Comparison of ENCODE assay signal across 8 mouse cellular contexts in genomic region chr4:108619165-108619564, GRCm38 (mm10). TPM values are rescaled to one million over a fixed set of nuclear protein-coding genes. Genes with fewer than 3 reads are reported as not detected.
DNase-seq lines count a peak whose midpoint lies in the region; ATAC-seq and TF ChIP-seq lines count a peak whose summit lies in the region.

No protein-coding gene starts in this region.

- H3K9me3 ChIP-seq in heart, embryonic 12.5 days (replicated peaks), result no peaks in the 10 kb centered on the region
- H3K9me3 ChIP-seq in CH12.LX (replicated peaks; ENCODE audit: low read length), result no peaks in the 10 kb centered on the region
- no peaks in the 10 kb centered on the region for H3K9me3 ChIP-seq in embryonic facial prominence, embryonic 12.5 days
- H3K9me3 ChIP-seq in hindbrain, embryonic 14.5 days (ENCODE audit: control insufficient read depth, low read length), result no peaks in the 10 kb centered on the region
- no peaks in the 10 kb centered on the region for H3K9me3 ChIP-seq in lung, embryonic 16.5 days (ENCODE audit: control insufficient read depth, low read length)

- in situ Hi-C loops in CH12.LX (cut with MboI; ENCODE audit: low pct_ligation_motif_present, low pct_unique_long_range_greater_than_20kb, low sequenced_read_pairs), result no loop called here

- TF ChIP-seq POLR2A in CH12.LX (IDR thresholded peaks at IDR 0.05; ENCODE audit: low read depth, low read length), result no peak
- TF ChIP-seq POLR2A in small intestine, adult 2 months (IDR thresholded peaks at IDR 0.05; ENCODE audit: low read depth, low read length), result no peak

- peak overlapping the region; percentile 75 for H3K4me3 ChIP-seq in heart, embryonic 12.5 days
- peak overlapping the region; percentile 70 to 88 (median 76) for H3K4me3 ChIP-seq in CH12.LX (replicated peaks in 1 of 3; ENCODE audit: low read depth in 2 of 3, low read length in 2 of 3, poor library complexity in 1 of 3)
- peak overlapping the region; percentile 59 for H3K4me3 ChIP-seq in embryonic facial prominence, embryonic 12.5 days
- peak overlapping the region; percentile 60 for H3K4me3 ChIP-seq in hindbrain, embryonic 14.5 days (replicated peaks; ENCODE audit: low read length)
- peak overlapping the region; percentile 90 for H3K4me3 ChIP-seq in lung, embryonic 16.5 days (ENCODE audit: low read length)
- peak overlapping the region; percentile 92 for H3K4me3 ChIP-seq in small intestine, adult 2 months (ENCODE audit: low read depth, low read length)

- DNase-seq in heart, postnatal 25 days (ENCODE audit: low spot score), result no peak
- DNase-seq in CH12.LX (ENCODE audit: extremely low read depth), result peak; percentile 46
- DNase-seq in hindbrain, embryonic 14.5 days (ENCODE audit: low spot score), result peak; percentile 53
- DNase-seq in layer of hippocampus, adult 8-10 months (ENCODE audit: low spot score in 2 of 2), result no peak

- WGBS in heart, embryonic 12.5 days, result under 1% methylated on average over 10 of the region's 10 CpGs
- 2% methylated on average over 10 of the region's 10 CpGs for WGBS in embryonic facial prominence, embryonic 12.5 days
- WGBS in hindbrain, embryonic 14.5 days, result 1% methylated on average over 10 of the region's 10 CpGs
- 1% methylated on average over 10 of the region's 10 CpGs for WGBS in lung, embryonic 16.5 days
- WGBS in small intestine, adult 2 months, result under 1% methylated on average over 10 of the region's 10 CpGs

- H3K36me3 ChIP-seq in heart, embryonic 12.5 days, result peaks cover 15% of the 10 kb centered on the region; the same call in 1 of the 2 replicates
- peaks cover 12 to 50% of the 10 kb centered on the region in 2 experiments for H3K36me3 ChIP-seq in CH12.LX (replicated peaks in 1 of 2; ENCODE audit: control insufficient read depth in 1 of 2, insufficient read depth in 1 of 2, low read length in 1 of 2)
- peaks cover 8% of the 10 kb centered on the region; the same call in 1 of the 2 replicates for H3K36me3 ChIP-seq in embryonic facial prominence, embryonic 12.5 days
- peaks cover 1% of the 10 kb centered on the region; the same call in 1 of the 2 replicates for H3K36me3 ChIP-seq in hindbrain, embryonic 14.5 days (replicated peaks; ENCODE audit: control insufficient read depth, insufficient read depth)
- no peaks in the 10 kb centered on the region; the same call in 1 of the 2 replicates for H3K36me3 ChIP-seq in lung, embryonic 16.5 days (ENCODE audit: control insufficient read depth, insufficient read depth, low read length)
- H3K36me3 ChIP-seq in small intestine, adult 2 months (ENCODE audit: control insufficient read depth, insufficient read depth, low read length), result no peaks in the 10 kb centered on the region

- peak; percentile 10; the same call in 1 of the 2 replicates for ATAC-seq in heart, embryonic 12.5 days (ENCODE audit: insufficient number of reproducible peaks, low FRiP score)
- peak; percentile 63 for ATAC-seq in embryonic facial prominence, embryonic 12.5 days (ENCODE audit: insufficient number of reproducible peaks, insufficient read depth, low FRiP score, low TSS enrichment)
- peak; percentile 56 for ATAC-seq in hindbrain, embryonic 14.5 days (ENCODE audit: low FRiP score)
- ATAC-seq in lung, embryonic 16.5 days (ENCODE audit: low read depth), result peak; percentile 20

- H3K27ac ChIP-seq in heart, embryonic 12.5 days (ENCODE audit: poor library complexity, severe bottlenecking), result peak overlapping the region; percentile 65; the same call in 1 of the 2 replicates
- H3K27ac ChIP-seq in CH12.LX (ENCODE audit: insufficient read depth, low read depth), result peak overlapping the region; percentile 56
- peak overlapping the region; percentile 83 for H3K27ac ChIP-seq in embryonic facial prominence, embryonic 12.5 days
- peak overlapping the region; percentile 89 for H3K27ac ChIP-seq in hindbrain, embryonic 14.5 days
- H3K27ac ChIP-seq in lung, embryonic 16.5 days (ENCODE audit: low read length), result peak overlapping the region; percentile 88
- H3K27ac ChIP-seq in small intestine, adult 2 months (ENCODE audit: insufficient read depth, low read depth, low read length), result peak overlapping the region; percentile 51

- peaks cover 14% of the 10 kb centered on the region for H3K4me1 ChIP-seq in heart, embryonic 12.5 days (replicated peaks)
- H3K4me1 ChIP-seq in CH12.LX (ENCODE audit: control insufficient read depth in 1 of 2, insufficient read depth in 2 of 2), result peaks cover 4 to 29% of the 10 kb centered on the region in 2 experiments; a peak in 3 of 4 replicates
- H3K4me1 ChIP-seq in embryonic facial prominence, embryonic 12.5 days, result peaks cover 13% of the 10 kb centered on the region
- peaks cover 15% of the 10 kb centered on the region for H3K4me1 ChIP-seq in hindbrain, embryonic 14.5 days (replicated peaks; ENCODE audit: control insufficient read depth, insufficient read depth, low read length)
- H3K4me1 ChIP-seq in lung, embryonic 16.5 days (replicated peaks; ENCODE audit: control insufficient read depth, insufficient read depth, low read length), result peaks cover 10% of the 10 kb centered on the region
- H3K4me1 ChIP-seq in small intestine, adult 2 months (ENCODE audit: control insufficient read depth, insufficient read depth, insufficient read length, low read length), result peaks cover 10% of the 10 kb centered on the region; the same call in 1 of the 2 replicates

- TF ChIP-seq CTCF in CH12.LX (conservative IDR thresholded peaks at IDR 0.05 in 1 of 2, IDR thresholded peaks at IDR 0.05 in 1 of 2; ENCODE audit: low read depth in 2 of 2, low read length in 2 of 2), result peak in 1 of 2 experiments; percentile 9; a peak in 1 of 4 replicates
- TF ChIP-seq CTCF in small intestine, adult 2 months (IDR thresholded peaks at IDR 0.05; ENCODE audit: extremely low read depth, insufficient read length, insufficient replicate concordance, low read depth, low read length), result peak; percentile 23; the same call in 1 of the 2 replicates

- intact Hi-C loops in heart, postnatal 25 days (cut with DNase I), result loop anchor here (2.0 to 5.0 kb wide), 2 partner anchors 40 to 277 kb away; partner anchors contain the start of genes Orc1 and Prpf38a

- dilution Hi-C loops in CH12.LX (cut with MboI; ENCODE audit: extremely low pct_ligation_motif_present, extremely low pct_unique_long_range_greater_than_20kb, low sequenced_read_pairs), result no loop called here

- peak overlapping the region; percentile 86 for H3K4me2 ChIP-seq in heart, embryonic 12.5 days
- peak overlapping the region; percentile 72 for H3K4me2 ChIP-seq in CH12.LX (ENCODE audit: insufficient read depth, low read depth, poor library complexity, severe bottlenecking)
- peak overlapping the region; percentile 66 for H3K4me2 ChIP-seq in embryonic facial prominence, embryonic 12.5 days (replicated peaks)
- peak overlapping the region; percentile 69 for H3K4me2 ChIP-seq in hindbrain, embryonic 14.5 days (replicated peaks)
- H3K4me2 ChIP-seq in lung, embryonic 16.5 days (ENCODE audit: low read depth, low read length), result peak overlapping the region; percentile 94

- no peak for TF ChIP-seq EP300 in CH12.LX (IDR thresholded peaks at IDR 0.05; ENCODE audit: low read length)

- H3K9ac ChIP-seq in heart, embryonic 12.5 days, result peak overlapping the region; percentile 83
- H3K9ac ChIP-seq in CH12.LX (ENCODE audit: insufficient read depth, low read depth), result peak overlapping the region; percentile 79
- H3K9ac ChIP-seq in embryonic facial prominence, embryonic 12.5 days, result peak overlapping the region; percentile 78
- peak overlapping the region; percentile 73 for H3K9ac ChIP-seq in hindbrain, embryonic 14.5 days
- peak overlapping the region; percentile 94 for H3K9ac ChIP-seq in lung, embryonic 16.5 days (ENCODE audit: low read length)

- TF ChIP-seq RAD21 in CH12.LX (IDR thresholded peaks at IDR 0.05; ENCODE audit: low read depth, low read length), result no peak

- H3K27me3 ChIP-seq in heart, embryonic 12.5 days (replicated peaks), result no peaks in the 10 kb centered on the region
- H3K27me3 ChIP-seq in CH12.LX (replicated peaks), result no peaks in the 10 kb centered on the region
- no peaks in the 10 kb centered on the region for H3K27me3 ChIP-seq in embryonic facial prominence, embryonic 12.5 days
- H3K27me3 ChIP-seq in hindbrain, embryonic 14.5 days (ENCODE audit: control insufficient read depth, insufficient read depth, low read length), result no peaks in the 10 kb centered on the region
- no peaks in the 10 kb centered on the region for H3K27me3 ChIP-seq in lung, embryonic 16.5 days (ENCODE audit: control insufficient read depth, insufficient read depth, low read depth, low read length)
- H3K27me3 ChIP-seq in small intestine, adult 2 months (ENCODE audit: control insufficient read depth, insufficient read depth, low read length), result no peaks in the 10 kb centered on the region

- peaks cover 3% of the 10 kb centered on the region; the same call in 1 of the 2 replicates for H3K79me2 ChIP-seq in CH12.LX (replicated peaks; ENCODE audit: control insufficient read depth, extremely low read depth, insufficient read depth, poor library complexity, severe bottlenecking)

RNA-seq across cellular contexts. Expression of gene Cc2d1b, which starts 0.6 kb away (rescaled TPM):
- polyA plus RNA-seq in heart, embryonic 12.5 days (2016; fragmentation: Nextera tagmentation; extraction: Ambion mirVana), result 18.9 and 19.3 TPM in 2 replicates
- total RNA-seq in heart, postnatal 25 days (2021), result 10 to 100 TPM; 14.5 to 15.2 TPM
- total RNA-seq in CH12.LX (2012; rRNA removed) (60.9 and 61.4 TPM in 2 replicates), CH12.LX (2014; rRNA removed) (48.9 and 59.0 TPM in 2 replicates)
- polyA plus RNA-seq in CH12.LX (2012; ENCODE audit: insufficient read length, low read depth), result 57.5 and 69.1 TPM in 2 replicates
- polyA plus RNA-seq in embryonic facial prominence, embryonic 12.5 days (2016; fragmentation: Nextera tagmentation; extraction: Ambion mirVana), result 30.2 and 34.4 TPM in 2 replicates
- polyA plus RNA-seq in hindbrain, embryonic 14.5 days (2014; fragmentation: Nextera tagmentation; extraction: Ambion mirVana), result 15.5 and 17.6 TPM in 2 replicates
- polyA plus RNA-seq in lung, embryonic 16.5 days (2015; fragmentation: Nextera tagmentation; extraction: Ambion mirVana), result 30.0 and 30.2 TPM in 2 replicates
- polyA plus RNA-seq in small intestine, adult 2 months (2012; rRNA removed), result 9.0 and 20.5 TPM in 2 replicates
- total RNA-seq in layer of hippocampus, adult 8-10 months (2022), result 10 to 100 TPM; 35.3 to 41.0 (median 38.2) TPM

RNA-seq across cellular contexts. Expression of gene Orc1, which starts 39.9 kb away (rescaled TPM):
- 6.2 and 7.2 TPM in 2 replicates for polyA plus RNA-seq in heart, embryonic 12.5 days (2016; fragmentation: Nextera tagmentation; extraction: Ambion mirVana)
- total RNA-seq in heart, postnatal 25 days (2021), result under 1 TPM in 1 of 2 experiments, not detected in 1; 0.21 TPM
- total RNA-seq in CH12.LX (2012; rRNA removed) (16.3 and 20.5 TPM in 2 replicates), CH12.LX (2014; rRNA removed) (25.1 and 25.4 TPM in 2 replicates)
- 24.8 and 25.0 TPM in 2 replicates for polyA plus RNA-seq in CH12.LX (2012; ENCODE audit: insufficient read length, low read depth)
- polyA plus RNA-seq in embryonic facial prominence, embryonic 12.5 days (2016; fragmentation: Nextera tagmentation; extraction: Ambion mirVana), result 14.2 and 17.0 TPM in 2 replicates
- polyA plus RNA-seq in hindbrain, embryonic 14.5 days (2014; fragmentation: Nextera tagmentation; extraction: Ambion mirVana), result 1.0 and 2.1 TPM in 2 replicates
- polyA plus RNA-seq in lung, embryonic 16.5 days (2015; fragmentation: Nextera tagmentation; extraction: Ambion mirVana), result 8.0 and 8.9 TPM in 2 replicates
- 0.15 and 0.41 TPM in 2 replicates for polyA plus RNA-seq in small intestine, adult 2 months (2012; rRNA removed)
- total RNA-seq in layer of hippocampus, adult 8-10 months (2022), result under 1 TPM in 3 of 4 experiments, not detected in 1; 0.10 to 0.24 (median 0.16) TPM

RNA-seq across cellular contexts. Expression of gene Prpf38a, which starts 40.0 kb away (rescaled TPM):
- polyA plus RNA-seq in heart, embryonic 12.5 days (2016; fragmentation: Nextera tagmentation; extraction: Ambion mirVana), result 58.3 and 61.2 TPM in 2 replicates
- 10 to 100 TPM; 18.0 to 19.6 TPM for total RNA-seq in heart, postnatal 25 days (2021)
- total RNA-seq in CH12.LX (2012; rRNA removed), result 51.1 and 63.1 TPM in 2 replicates
- total RNA-seq in CH12.LX (2014; rRNA removed), result 107 and 127 TPM in 2 replicates
- 82.2 and 98.7 TPM in 2 replicates for polyA plus RNA-seq in CH12.LX (2012; ENCODE audit: insufficient read length, low read depth)
- 101 and 106 TPM in 2 replicates for polyA plus RNA-seq in embryonic facial prominence, embryonic 12.5 days (2016; fragmentation: Nextera tagmentation; extraction: Ambion mirVana)
- polyA plus RNA-seq in hindbrain, embryonic 14.5 days (2014; fragmentation: Nextera tagmentation; extraction: Ambion mirVana), result 77.0 and 79.6 TPM in 2 replicates
- polyA plus RNA-seq in lung, embryonic 16.5 days (2015; fragmentation: Nextera tagmentation; extraction: Ambion mirVana), result 79.9 and 80.4 TPM in 2 replicates
- polyA plus RNA-seq in small intestine, adult 2 months (2012; rRNA removed), result 1.1 and 1.4 TPM in 2 replicates
- 10 to 100 TPM; 26.5 to 30.1 (median 29.1) TPM for total RNA-seq in layer of hippocampus, adult 8-10 months (2022)

Comparison
In these comparisons a context has a peak if more than half of its experiments do, and no peak if none do; other contexts are left out.
1. ATAC-seq: peak in every context shown above with its lines; median percentile 63 in embryonic facial prominence, embryonic 12.5 days; 56 in hindbrain, embryonic 14.5 days; 20 in lung, embryonic 16.5 days; 10 in heart, embryonic 12.5 days.
2. DNase-seq: peak in CH12.LX (single experiment) and hindbrain, embryonic 14.5 days (single experiment); none in heart, postnatal 25 days (single experiment) and layer of hippocampus, adult 8-10 months (0 of 2).
3. RNA of gene Prpf38a, which starts 40.0 kb away (polyA plus RNA-seq): 101 to 106 TPM in embryonic facial prominence, embryonic 12.5 days, 82.2 to 98.7 TPM in CH12.LX, 79.9 to 80.4 TPM in lung, embryonic 16.5 days, 77.0 to 79.6 TPM in hindbrain, embryonic 14.5 days and 58.3 to 61.2 TPM in heart, embryonic 12.5 days; 1.1 to 1.4 TPM in small intestine, adult 2 months; every median in the first group is over 10 times any median in the second.
4. Peak in every context shown above with its lines, with median percentiles within 50 percentile points of each other: H3K27ac ChIP-seq, H3K4me2 ChIP-seq, H3K4me3 ChIP-seq and H3K9ac ChIP-seq.